Mouse (Mus musculus): Measurements from ENCODE around the gene Bmp2k. TPM values are rescaled to one million over a fixed set of nuclear protein-coding genes. Genes with fewer than 3 reads are reported as not detected.
"Not testable (repeated sequence)": the region's sequence is repeated elsewhere in the genome, so short reads cannot be mapped to it uniquely, and the experiment has no call there.

The Bmp2k gene
- polyA plus RNA-seq, 1 experiment: 6.6 TPM

- TF ChIP-seq CTCF (IDR thresholded peaks at IDR 0.05; ENCODE audit: control insufficient read depth, insufficient read depth, insufficient replicate concordance, low read depth, low read length): no peak
- TF ChIP-seq POLR2A (IDR thresholded peaks at IDR 0.05; ENCODE audit: control insufficient read depth, low read depth, low read length): no peak
- Histone ChIP-seq H3K4me1 (ENCODE audit: control insufficient read depth, insufficient read depth, low read length) (no peaks in the 10 kb centered on the region), H3K27ac (ENCODE audit: control insufficient read depth, insufficient read depth, low read depth, low read length) (no peak overlapping the region), H3K27me3 (ENCODE audit: control insufficient read depth, insufficient read depth, low read length) (no peaks in the 10 kb centered on the region), H3K36me3 (ENCODE audit: control insufficient read depth, insufficient read depth, low read length) (no peaks in the 10 kb centered on the region), H3K4me3 (ENCODE audit: control insufficient read depth, low read depth, low read length) (no peak overlapping the region)
Observed at GRCm38 (mm10) chr5:97002336-97002735, 4.8 kb downstream of the Bmp2k start.

GRCm38 (mm10) chr5:97002937-97003336, 5.4 kb downstream of the Bmp2k start:
- TF ChIP-seq CTCF (IDR thresholded peaks at IDR 0.05; ENCODE audit: control insufficient read depth, insufficient read depth, insufficient replicate concordance, low read depth, low read length) (no peak), POLR2A (IDR thresholded peaks at IDR 0.05; ENCODE audit: control insufficient read depth, low read depth, low read length) (no peak)
- no peaks in the 10 kb centered on the region for H3K36me3 ChIP-seq (ENCODE audit: control insufficient read depth, insufficient read depth, low read length)
- H3K27ac ChIP-seq (ENCODE audit: control insufficient read depth, insufficient read depth, low read depth, low read length): no peak overlapping the region

GRCm38 (mm10) chr5:97004178-97005030, 6.9 kb downstream of the Bmp2k start:
- H3K27ac ChIP-seq (ENCODE audit: control insufficient read depth, insufficient read depth, low read depth, low read length): no peak overlapping the region
- no peaks in the 10 kb centered on the region for H3K4me1 ChIP-seq (ENCODE audit: control insufficient read depth, insufficient read depth, low read length)
- H3K27me3 ChIP-seq (ENCODE audit: control insufficient read depth, insufficient read depth, low read length): no peaks in the 10 kb centered on the region
- no peak overlapping the region for H3K4me3 ChIP-seq (ENCODE audit: control insufficient read depth, low read depth, low read length)
- H3K36me3 ChIP-seq (ENCODE audit: control insufficient read depth, insufficient read depth, low read length): no peaks in the 10 kb centered on the region
- no peak for TF ChIP-seq CTCF (IDR thresholded peaks at IDR 0.05; ENCODE audit: control insufficient read depth, insufficient read depth, insufficient replicate concordance, low read depth, low read length)
- TF ChIP-seq POLR2A (IDR thresholded peaks at IDR 0.05; ENCODE audit: control insufficient read depth, low read depth, low read length): no peak

More at GRCm38 (mm10) chr5:97002937-97003336, 5.4 kb downstream of the Bmp2k start:
- H3K4me3 ChIP-seq (ENCODE audit: control insufficient read depth, low read depth, low read length): no peak overlapping the region
- no peaks in the 10 kb centered on the region for H3K27me3 ChIP-seq (ENCODE audit: control insufficient read depth, insufficient read depth, low read length)
- H3K4me1 ChIP-seq (ENCODE audit: control insufficient read depth, insufficient read depth, low read length): no peaks in the 10 kb centered on the region

- H3K36me3 ChIP-seq (ENCODE audit: control insufficient read depth, insufficient read depth, low read length): no peaks in the 10 kb centered on the region
- H3K27ac ChIP-seq (ENCODE audit: control insufficient read depth, insufficient read depth, low read depth, low read length): no peak overlapping the region
- no peaks in the 10 kb centered on the region for H3K27me3 ChIP-seq (ENCODE audit: control insufficient read depth, insufficient read depth, low read length)
- no peak overlapping the region for H3K4me3 ChIP-seq (ENCODE audit: control insufficient read depth, low read depth, low read length)
- H3K4me1 ChIP-seq (ENCODE audit: control insufficient read depth, insufficient read depth, low read length): no peaks in the 10 kb centered on the region
- TF ChIP-seq CTCF (IDR thresholded peaks at IDR 0.05; ENCODE audit: control insufficient read depth, insufficient read depth, insufficient replicate concordance, low read depth, low read length) (no peak), POLR2A (IDR thresholded peaks at IDR 0.05; ENCODE audit: control insufficient read depth, low read depth, low read length) (no peak)
Observed at GRCm38 (mm10) chr5:97005891-97006290, 8.4 kb downstream of the Bmp2k start.

GRCm38 (mm10) chr5:97006929-97007328, 9.4 kb downstream of the Bmp2k start:
- H3K4me1 ChIP-seq (ENCODE audit: control insufficient read depth, insufficient read depth, low read length): no peaks in the 10 kb centered on the region
- no peaks in the 10 kb centered on the region for H3K27me3 ChIP-seq (ENCODE audit: control insufficient read depth, insufficient read depth, low read length)
- no peaks in the 10 kb centered on the region for H3K36me3 ChIP-seq (ENCODE audit: control insufficient read depth, insufficient read depth, low read length)
- no peak overlapping the region for H3K4me3 ChIP-seq (ENCODE audit: control insufficient read depth, low read depth, low read length)
- H3K27ac ChIP-seq (ENCODE audit: control insufficient read depth, insufficient read depth, low read depth, low read length): no peak overlapping the region
- TF ChIP-seq CTCF (IDR thresholded peaks at IDR 0.05; ENCODE audit: control insufficient read depth, insufficient read depth, insufficient replicate concordance, low read depth, low read length) (no peak), POLR2A (IDR thresholded peaks at IDR 0.05; ENCODE audit: control insufficient read depth, low read depth, low read length) (no peak)

- H3K4me1 ChIP-seq (ENCODE audit: control insufficient read depth, insufficient read depth, low read length): no peaks in the 10 kb centered on the region
- H3K27ac ChIP-seq (ENCODE audit: control insufficient read depth, insufficient read depth, low read depth, low read length): no peak overlapping the region
- no peaks in the 10 kb centered on the region for H3K27me3 ChIP-seq (ENCODE audit: control insufficient read depth, insufficient read depth, low read length)
- H3K4me3 ChIP-seq (ENCODE audit: control insufficient read depth, low read depth, low read length): no peak overlapping the region
- no peak for TF ChIP-seq CTCF (IDR thresholded peaks at IDR 0.05; ENCODE audit: control insufficient read depth, insufficient read depth, insufficient replicate concordance, low read depth, low read length)
- TF ChIP-seq POLR2A (IDR thresholded peaks at IDR 0.05; ENCODE audit: control insufficient read depth, low read depth, low read length): no peak
- H3K36me3 ChIP-seq (ENCODE audit: control insufficient read depth, insufficient read depth, low read length): no peaks in the 10 kb centered on the region
Observed at GRCm38 (mm10) chr5:97007496-97007895, 10.0 kb downstream of the Bmp2k start.

GRCm38 (mm10) chr5:97009140-97009539, 11.7 kb downstream of the Bmp2k start:
- H3K36me3 ChIP-seq (ENCODE audit: control insufficient read depth, insufficient read depth, low read length); H3K27me3 ChIP-seq (ENCODE audit: control insufficient read depth, insufficient read depth, low read length); H3K27ac ChIP-seq (ENCODE audit: control insufficient read depth, insufficient read depth, low read depth, low read length); H3K4me1 ChIP-seq (ENCODE audit: control insufficient read depth, insufficient read depth, low read length); H3K4me3 ChIP-seq (ENCODE audit: control insufficient read depth, low read depth, low read length): not testable (repeated sequence)
